Mouse (Mus musculus) urinary bladder, postnatal 4 days (tissue): ENCODE results near the gene Magi2.
"Not testable (repeated sequence)": the region's sequence is repeated elsewhere in the genome, so short reads cannot be mapped to it uniquely, and the experiment has no call there.

Source experiments
- DNase-seq, 2 experiments: peaks; one replicate each; pipeline ENCODE4 v3.0.0; 2021 to 2022; ENCODE audit warnings: low spot score in 2 of 2

Magi2 gene

GRCm38 (mm10) chr5:19429290-19429689 is 202.5 kb downstream of the Magi2 start:
- DNase-seq: no peak

- DNase-seq: no peak
Observed at GRCm38 (mm10) chr5:19462541-19462940, 235.7 kb downstream of the Magi2 start.

- DNase-seq: no peak
Observed at GRCm38 (mm10) chr5:19465383-19465782, 238.5 kb downstream of the Magi2 start.

- DNase-seq: no peak
Observed at GRCm38 (mm10) chr5:19472851-19473439, 246.1 kb downstream of the Magi2 start.

- no peak for DNase-seq
Observed at GRCm38 (mm10) chr5:19482981-19483380, 256.1 kb downstream of the Magi2 start.

GRCm38 (mm10) chr5:19487947-19488346 is 261.1 kb downstream of the Magi2 start:
- DNase-seq: no peak

GRCm38 (mm10) chr5:19501005-19501404 is 274.2 kb downstream of the Magi2 start:
- no peak for DNase-seq

GRCm38 (mm10) chr5:19522168-19522567 is 295.3 kb downstream of the Magi2 start:
- DNase-seq: no peak

- DNase-seq: no peak
Observed at GRCm38 (mm10) chr5:19539348-19539747, 312.5 kb downstream of the Magi2 start.

- DNase-seq: no peak
Observed at GRCm38 (mm10) chr5:19546424-19546823, 319.6 kb downstream of the Magi2 start.

GRCm38 (mm10) chr5:19546900-19547299 is 320.1 kb downstream of the Magi2 start:
- DNase-seq: no peak

- no peak for DNase-seq
Observed at GRCm38 (mm10) chr5:19553510-19553909, 326.7 kb downstream of the Magi2 start.

- no peak for DNase-seq
Observed at GRCm38 (mm10) chr5:19565636-19566035, 338.8 kb downstream of the Magi2 start.

- DNase-seq: not testable (repeated sequence)
Observed at GRCm38 (mm10) chr5:19566136-19566535, 339.3 kb downstream of the Magi2 start.

- DNase-seq: no peak
Observed at GRCm38 (mm10) chr5:19607700-19608099, 380.9 kb downstream of the Magi2 start.

- DNase-seq: no peak
Observed at GRCm38 (mm10) chr5:19611788-19612187, 385.0 kb downstream of the Magi2 start.

GRCm38 (mm10) chr5:19621678-19622077 is 394.8 kb downstream of the Magi2 start:
- no peak for DNase-seq

GRCm38 (mm10) chr5:19633976-19634375 is 407.1 kb downstream of the Magi2 start:
- no peak for DNase-seq

- no peak for DNase-seq
Observed at GRCm38 (mm10) chr5:19637789-19638188, 411.0 kb downstream of the Magi2 start.

GRCm38 (mm10) chr5:19655986-19656385 is 429.1 kb downstream of the Magi2 start:
- no peak for DNase-seq

GRCm38 (mm10) chr5:19666416-19666815 is 439.6 kb downstream of the Magi2 start:
- DNase-seq: no peak

GRCm38 (mm10) chr5:19717296-19717695 is 490.5 kb downstream of the Magi2 start:
- no peak for DNase-seq

GRCm38 (mm10) chr5:19726277-19726676 is 499.4 kb downstream of the Magi2 start:
- no peak for DNase-seq

GRCm38 (mm10) chr5:19745376-19745775 is 518.5 kb downstream of the Magi2 start:
- DNase-seq: no peak
